Mouse (Mus musculus): ENCODE data around the gene Gabbr2.

Gene Gabbr2

GRCm38 (mm10) chr4:46823738-46824137 is 167.9 kb downstream of the Gabbr2 start:
- no peak for DNase-seq (ENCODE audit: low read depth, low spot score)

GRCm38 (mm10) chr4:46821709-46822108 is 170.0 kb downstream of the Gabbr2 start:
- DNase-seq (ENCODE audit: low read depth, low spot score) = no peak

- DNase-seq (ENCODE audit: low read depth, low spot score) = no peak
These were observed 176.7 kb downstream of the Gabbr2 start for GRCm38 (mm10) chr4:46814954-46815353.

- DNase-seq (ENCODE audit: low read depth, low spot score) = no peak
These were observed 177.4 kb downstream of the Gabbr2 start for GRCm38 (mm10) chr4:46814236-46814635.

GRCm38 (mm10) chr4:46811165-46811564 is 180.5 kb downstream of the Gabbr2 start:
- DNase-seq (ENCODE audit: low read depth, low spot score) = no peak

GRCm38 (mm10) chr4:46806876-46807275 is 184.8 kb downstream of the Gabbr2 start:
- no peak for DNase-seq (ENCODE audit: low read depth, low spot score)

GRCm38 (mm10) chr4:46805910-46806309 is 185.8 kb downstream of the Gabbr2 start:
- DNase-seq (ENCODE audit: low read depth, low spot score) = no peak

GRCm38 (mm10) chr4:46802386-46802785 is 189.3 kb downstream of the Gabbr2 start:
- no peak for DNase-seq (ENCODE audit: low read depth, low spot score)

- DNase-seq (ENCODE audit: low read depth, low spot score) = no peak
These were observed 191.8 kb downstream of the Gabbr2 start for GRCm38 (mm10) chr4:46799904-46800303.

GRCm38 (mm10) chr4:46795707-46796106 is 196.0 kb downstream of the Gabbr2 start:
- no peak for DNase-seq (ENCODE audit: low read depth, low spot score)

- no peak for DNase-seq (ENCODE audit: low read depth, low spot score)
These were observed 197.1 kb downstream of the Gabbr2 start for GRCm38 (mm10) chr4:46794583-46794982.

- DNase-seq (ENCODE audit: low read depth, low spot score) = no peak
These were observed 199.2 kb downstream of the Gabbr2 start for GRCm38 (mm10) chr4:46792280-46793026.

GRCm38 (mm10) chr4:46791268-46791951 is 200.3 kb downstream of the Gabbr2 start:
- no peak for DNase-seq (ENCODE audit: low read depth, low spot score)

GRCm38 (mm10) chr4:46790609-46791267 is 200.9 kb downstream of the Gabbr2 start:
- DNase-seq (ENCODE audit: low read depth, low spot score) = peak; percentile 16

- DNase-seq (ENCODE audit: low read depth, low spot score) = no peak
These were observed 207.1 kb downstream of the Gabbr2 start for GRCm38 (mm10) chr4:46784430-46785049.

- no peak for DNase-seq (ENCODE audit: low read depth, low spot score)
These were observed 210.6 kb downstream of the Gabbr2 start for GRCm38 (mm10) chr4:46781109-46781508.

- no peak for DNase-seq (ENCODE audit: low read depth, low spot score)
These were observed 215.7 kb downstream of the Gabbr2 start for GRCm38 (mm10) chr4:46775959-46776358.

GRCm38 (mm10) chr4:46774652-46775051 is 217.0 kb downstream of the Gabbr2 start:
- DNase-seq (ENCODE audit: low read depth, low spot score) = no peak

- no peak for DNase-seq (ENCODE audit: low read depth, low spot score)
These were observed 218.4 kb downstream of the Gabbr2 start for GRCm38 (mm10) chr4:46773243-46773642.

- no peak for DNase-seq (ENCODE audit: low read depth, low spot score)
These were observed 219.1 kb downstream of the Gabbr2 start for GRCm38 (mm10) chr4:46772591-46772990.

GRCm38 (mm10) chr4:46771116-46771515 is 220.6 kb downstream of the Gabbr2 start:
- DNase-seq (ENCODE audit: low read depth, low spot score) = no peak

- DNase-seq (ENCODE audit: low read depth, low spot score) = no peak
These were observed 221.0 kb downstream of the Gabbr2 start for GRCm38 (mm10) chr4:46770635-46771034.
